Mouse (Mus musculus): ENCODE measurements at regions not wholly inside any gene's neighbourhood (a gene's known extent, or its start where the extent isn't known, plus 50 kb on each side); places are given as distances from the start of the nearest gene placed in this dataset.

- no peak overlapping the region for H3K27ac ChIP-seq
- no peaks in the 10 kb centered on the region for H3K9me3 ChIP-seq
- H3K9ac ChIP-seq, result no peak overlapping the region
- H3K4me3 ChIP-seq, result no peak overlapping the region
- peaks cover 9% of the 10 kb centered on the region; the same call in 1 of the 2 replicates for H3K4me1 ChIP-seq
- H3K36me3 ChIP-seq, result no peaks in the 10 kb centered on the region
- WGBS, result 68% methylated on average over 4 of the region's 4 CpGs
- peaks cover 6% of the 10 kb centered on the region; the same call in 1 of the 2 replicates for H3K27me3 ChIP-seq
- H3K4me2 ChIP-seq, result peak overlapping the region; percentile 35
- ATAC-seq (ENCODE audit: insufficient number of reproducible peaks, insufficient read depth, low FRiP score, low TSS enrichment, low read depth), result no peak
These were observed 57.4 kb upstream of the Cyp1b1 start for GRCm38 (mm10) chr17:79772219-79772618.

GRCm38 (mm10) chr17:79771727-79772126 is 56.9 kb upstream of the Cyp1b1 start:
- no peaks in the 10 kb centered on the region for H3K36me3 ChIP-seq
- no peak overlapping the region for H3K9ac ChIP-seq
- peaks cover 6% of the 10 kb centered on the region; the same call in 1 of the 2 replicates for H3K27me3 ChIP-seq
- no peaks in the 10 kb centered on the region for H3K9me3 ChIP-seq
- no peak overlapping the region for H3K27ac ChIP-seq
- H3K4me1 ChIP-seq, result peaks cover 9% of the 10 kb centered on the region; the same call in 1 of the 2 replicates
- H3K4me2 ChIP-seq, result peak overlapping the region; percentile 35
- no peak overlapping the region for H3K4me3 ChIP-seq
- ATAC-seq (ENCODE audit: insufficient number of reproducible peaks, insufficient read depth, low FRiP score, low TSS enrichment, low read depth), result no peak
- WGBS, result 15% methylated on average over 10 of the region's 10 CpGs

- Histone ChIP-seq H3K4me1 (peaks cover 9% of the 10 kb centered on the region; the same call in 1 of the 2 replicates), H3K9me3 (no peaks in the 10 kb centered on the region), H3K36me3 (no peaks in the 10 kb centered on the region), H3K4me2 (no peak overlapping the region), H3K9ac (no peak overlapping the region), H3K27me3 (peaks cover 6% of the 10 kb centered on the region; the same call in 1 of the 2 replicates), H3K27ac (no peak overlapping the region), H3K4me3 (no peak overlapping the region)
- WGBS, result 45% methylated on average over 7 of the region's 7 CpGs
- ATAC-seq (ENCODE audit: insufficient number of reproducible peaks, insufficient read depth, low FRiP score, low TSS enrichment, low read depth), result no peak
These were observed 56.0 kb upstream of the Cyp1b1 start for GRCm38 (mm10) chr17:79770911-79771310.

- Histone ChIP-seq H3K27me3 (peaks cover 6% of the 10 kb centered on the region; the same call in 1 of the 2 replicates), H3K9ac (no peak overlapping the region), H3K4me2 (no peak overlapping the region), H3K9me3 (no peaks in the 10 kb centered on the region), H3K27ac (no peak overlapping the region), H3K36me3 (no peaks in the 10 kb centered on the region), H3K4me1 (peaks cover 9% of the 10 kb centered on the region; the same call in 1 of the 2 replicates), H3K4me3 (no peak overlapping the region)
- no peak for ATAC-seq (ENCODE audit: insufficient number of reproducible peaks, insufficient read depth, low FRiP score, low TSS enrichment, low read depth)
- 73% methylated on average over 6 of the region's 6 CpGs for WGBS
These were observed 55.0 kb upstream of the Cyp1b1 start for GRCm38 (mm10) chr17:79769824-79770223.

GRCm38 (mm10) chr17:79768080-79768479 is 53.2 kb upstream of the Cyp1b1 start:
- 89% methylated on average over 2 of the region's 2 CpGs for WGBS
- H3K4me2 ChIP-seq, result no peak overlapping the region
- H3K9me3 ChIP-seq, result no peaks in the 10 kb centered on the region

GRCm38 (mm10) chr17:79765061-79765794 is 50.4 kb upstream of the Cyp1b1 start:
- H3K27ac ChIP-seq, result no peak overlapping the region
- 89% methylated on average over 7 of the region's 7 CpGs for WGBS
- H3K4me1 ChIP-seq, result no peaks in the 10 kb centered on the region; the same call in 1 of the 2 replicates
- ATAC-seq (ENCODE audit: insufficient number of reproducible peaks, insufficient read depth, low FRiP score, low TSS enrichment, low read depth), result no peak
- no peaks in the 10 kb centered on the region for H3K36me3 ChIP-seq
- H3K27me3 ChIP-seq, result 0 out of 2 replicates have a peak, but pooled peaks cover 6% of the 10 kb centered on the region
- no peak overlapping the region for H3K4me3 ChIP-seq
- no peak overlapping the region for H3K4me2 ChIP-seq
- H3K9me3 ChIP-seq, result no peaks in the 10 kb centered on the region
- no peak overlapping the region for H3K9ac ChIP-seq

More at GRCm38 (mm10) chr17:79768080-79768479, 53.2 kb upstream of the Cyp1b1 start:
- no peak for ATAC-seq (ENCODE audit: insufficient number of reproducible peaks, insufficient read depth, low FRiP score, low TSS enrichment, low read depth)
- Histone ChIP-seq H3K36me3 (no peaks in the 10 kb centered on the region), H3K4me1 (peaks cover 9% of the 10 kb centered on the region; the same call in 1 of the 2 replicates), H3K4me3 (no peak overlapping the region), H3K9ac (no peak overlapping the region), H3K27ac (no peak overlapping the region), H3K27me3 (peaks cover 6% of the 10 kb centered on the region; the same call in 1 of the 2 replicates)

All from embryonic facial prominence, embryonic 13.5 days (tissue).